Mouse (Mus musculus): ENCODE measurements around the gene Zfp536.
"Not testable (repeated sequence)": the region's sequence is repeated elsewhere in the genome, so short reads cannot be mapped to it uniquely, and the experiment has no call there.

Zfp536 gene

GRCm38 (mm10) chr7:37697378-37697777, 76.1 kb downstream of the Zfp536 start:
- ATAC-seq (ENCODE audit: insufficient number of reproducible peaks, low FRiP score, low TSS enrichment) = not testable (repeated sequence)

- ATAC-seq (ENCODE audit: insufficient number of reproducible peaks, low FRiP score, low TSS enrichment) = 0 out of 2 replicates have a peak, but pooled peaks have one; percentile 22
Measured at GRCm38 (mm10) chr7:37695066-37695465, 78.4 kb downstream of the Zfp536 start.

- ATAC-seq (ENCODE audit: insufficient number of reproducible peaks, low FRiP score, low TSS enrichment) = no peak
Measured at GRCm38 (mm10) chr7:37690606-37691005, 82.8 kb downstream of the Zfp536 start.

- ATAC-seq (ENCODE audit: insufficient number of reproducible peaks, low FRiP score, low TSS enrichment) = no peak
Measured at GRCm38 (mm10) chr7:37689561-37690305, 83.7 kb downstream of the Zfp536 start.

GRCm38 (mm10) chr7:37689107-37689511, 84.3 kb downstream of the Zfp536 start:
- ATAC-seq (ENCODE audit: insufficient number of reproducible peaks, low FRiP score, low TSS enrichment) = no peak

- no peak for ATAC-seq (ENCODE audit: insufficient number of reproducible peaks, low FRiP score, low TSS enrichment)
Measured at GRCm38 (mm10) chr7:37686366-37686765, 87.1 kb downstream of the Zfp536 start.

- ATAC-seq (ENCODE audit: insufficient number of reproducible peaks, low FRiP score, low TSS enrichment) = peak; percentile 57; the same call in 1 of the 2 replicates
Measured at GRCm38 (mm10) chr7:37685247-37685646, 88.2 kb downstream of the Zfp536 start.

GRCm38 (mm10) chr7:37681335-37681734, 92.1 kb downstream of the Zfp536 start:
- no peak for ATAC-seq (ENCODE audit: insufficient number of reproducible peaks, low FRiP score, low TSS enrichment)

- no peak for ATAC-seq (ENCODE audit: insufficient number of reproducible peaks, low FRiP score, low TSS enrichment)
Measured at GRCm38 (mm10) chr7:37663676-37664365, 109.6 kb downstream of the Zfp536 start.

- no peak for ATAC-seq (ENCODE audit: insufficient number of reproducible peaks, low FRiP score, low TSS enrichment)
Measured at GRCm38 (mm10) chr7:37648671-37649070, 124.8 kb downstream of the Zfp536 start.

GRCm38 (mm10) chr7:37647917-37648615, 125.4 kb downstream of the Zfp536 start:
- ATAC-seq (ENCODE audit: insufficient number of reproducible peaks, low FRiP score, low TSS enrichment) = no peak

- no peak for ATAC-seq (ENCODE audit: insufficient number of reproducible peaks, low FRiP score, low TSS enrichment)
Measured at GRCm38 (mm10) chr7:37639740-37640397, 133.6 kb downstream of the Zfp536 start.

GRCm38 (mm10) chr7:37634812-37635211, 138.6 kb downstream of the Zfp536 start:
- ATAC-seq (ENCODE audit: insufficient number of reproducible peaks, low FRiP score, low TSS enrichment) = no peak

- ATAC-seq (ENCODE audit: insufficient number of reproducible peaks, low FRiP score, low TSS enrichment) = no peak
Measured at GRCm38 (mm10) chr7:37630410-37630809, 143.0 kb downstream of the Zfp536 start.

- no peak for ATAC-seq (ENCODE audit: insufficient number of reproducible peaks, low FRiP score, low TSS enrichment)
Measured at GRCm38 (mm10) chr7:37627897-37628510, 145.4 kb downstream of the Zfp536 start.

- no peak for ATAC-seq (ENCODE audit: insufficient number of reproducible peaks, low FRiP score, low TSS enrichment)
Measured at GRCm38 (mm10) chr7:37625758-37626157, 147.7 kb downstream of the Zfp536 start.

GRCm38 (mm10) chr7:37624759-37625340, 148.6 kb downstream of the Zfp536 start:
- ATAC-seq (ENCODE audit: insufficient number of reproducible peaks, low FRiP score, low TSS enrichment) = peak; percentile 37

GRCm38 (mm10) chr7:37623903-37624758, 149.3 kb downstream of the Zfp536 start:
- peak; percentile 62 for ATAC-seq (ENCODE audit: insufficient number of reproducible peaks, low FRiP score, low TSS enrichment)

GRCm38 (mm10) chr7:37619254-37619653, 154.2 kb downstream of the Zfp536 start:
- no peak for ATAC-seq (ENCODE audit: insufficient number of reproducible peaks, low FRiP score, low TSS enrichment)
